Mouse (Mus musculus) CD4-positive, CD25-positive, alpha-beta regulatory T cell, adult 4 months (primary cell): ENCODE data around the gene Sfswap. TPM values are rescaled to one million over a fixed set of nuclear protein-coding genes. Genes with fewer than 3 reads are reported as not detected.
"Not testable (repeated sequence)": the region's sequence is repeated elsewhere in the genome, so short reads cannot be mapped to it uniquely, and the experiment has no call there.

ENCODE experiments used
- ATAC-seq: one replicate; pipeline ENCODE4 v1.8.0; 2017
- polyA plus RNA-seq, 2 experiments: library from polyadenylated mRNA; unstranded; fragments of 100-300 nt; shearing (Covaris generic); gene quantifications; one replicate each; pipeline ENCODE4 v1.2.1; 2017

Sfswap gene
- polyA plus RNA-seq, 2 experiments from 2014 or later: 29.7 to 36.1 TPM

- no peak for ATAC-seq
Measured at GRCm38 (mm10) chr5:129590915-129591314, 89.9 kb downstream of the Sfswap start.

GRCm38 (mm10) chr5:129594116-129595114 is 93.4 kb downstream of the Sfswap start:
- ATAC-seq: peak; percentile 94

GRCm38 (mm10) chr5:129602071-129602487 is 101.1 kb downstream of the Sfswap start:
- no peak for ATAC-seq

- ATAC-seq: no peak
Measured at GRCm38 (mm10) chr5:129607476-129607875, 106.5 kb downstream of the Sfswap start.

GRCm38 (mm10) chr5:129611060-129611459 is 110.0 kb downstream of the Sfswap start:
- peak; percentile 47 for ATAC-seq

GRCm38 (mm10) chr5:129620600-129620999 is 119.6 kb downstream of the Sfswap start:
- not testable (repeated sequence) for ATAC-seq

Other genes starting within 250 kb of the Sfswap start
- gene Mmp17, start 82.9 kb downstream of the Sfswap start, polyA plus RNA-seq: under 1 TPM in 1 of 2 experiments, not detected in 1; 0.75 TPM
- gene Zfp11, start 168.9 kb downstream of the Sfswap start, polyA plus RNA-seq: 1 to 10 TPM; 2.6 to 3.8 TPM
- gene Sept14, start 207.3 kb downstream of the Sfswap start, polyA plus RNA-seq: not detected
- gene Mrps17, start 214.3 kb downstream of the Sfswap start, polyA plus RNA-seq: 100 to 1,000 TPM; 104 to 138 TPM
- gene Nipsnap2, start 223.8 kb downstream of the Sfswap start, polyA plus RNA-seq: 10 to 100 TPM; 64.4 to 83.3 TPM